Mouse (Mus musculus): ENCODE measurements around the gene Flnc.

The Flnc gene

GRCm38 (mm10) chr6:29432156-29432555 is 900 bp upstream of the Flnc start:
- DNase-seq: no peak

GRCm38 (mm10) chr6:29432676-29433037 is 399 bp upstream of the Flnc start:
- no peak for DNase-seq

GRCm38 (mm10) chr6:29433804-29434795 is 1.0 kb downstream of the Flnc start:
- DNase-seq: no peak

GRCm38 (mm10) chr6:29434911-29435691 is 2.0 kb downstream of the Flnc start:
- no peak for DNase-seq

GRCm38 (mm10) chr6:29435940-29436451 is 2.9 kb downstream of the Flnc start:
- DNase-seq: no peak

- DNase-seq: peak; percentile 46
These were observed 3.4 kb downstream of the Flnc start for GRCm38 (mm10) chr6:29436461-29436934.

- no peak for DNase-seq
These were observed 6.2 kb downstream of the Flnc start for GRCm38 (mm10) chr6:29439251-29439650.

- DNase-seq: no peak
These were observed 6.7 kb downstream of the Flnc start for GRCm38 (mm10) chr6:29439789-29440188.

- DNase-seq: peak; percentile 46
These were observed 11.7 kb downstream of the Flnc start for GRCm38 (mm10) chr6:29444773-29445172.

- peak; percentile 35 for DNase-seq
These were observed 12.3 kb downstream of the Flnc start for GRCm38 (mm10) chr6:29445354-29445753.

GRCm38 (mm10) chr6:29449858-29450257 is 16.8 kb downstream of the Flnc start:
- DNase-seq: no peak

GRCm38 (mm10) chr6:29450667-29451066 is 17.6 kb downstream of the Flnc start:
- DNase-seq: no peak

- DNase-seq: no peak
These were observed 28.4 kb downstream of the Flnc start for GRCm38 (mm10) chr6:29461502-29461901.

GRCm38 (mm10) chr6:29463388-29463787 is 30.3 kb downstream of the Flnc start:
- DNase-seq: no peak

- DNase-seq: peak; percentile 94
These were observed 34.7 kb downstream of the Flnc start, which contains the start of gene Atp6v1f for GRCm38 (mm10) chr6:29467583-29468354. Gene Atp6v1f (plus strand): TSS chr6:29467718.

GRCm38 (mm10) chr6:29468851-29469250 is 35.8 kb downstream of the Flnc start:
- no peak for DNase-seq

GRCm38 (mm10) chr6:29471137-29471536 is 38.1 kb downstream of the Flnc start, which contains the start of gene Atp6v1fnb:
Gene Atp6v1fnb (plus strand): TSS chr6:29471437.
- no peak for DNase-seq

GRCm38 (mm10) chr6:29473941-29474691 is 41.1 kb downstream of the Flnc start:
- peak; percentile 78 for DNase-seq

- DNase-seq: no peak
These were observed 41.7 kb downstream of the Flnc start for GRCm38 (mm10) chr6:29474736-29475135.

- DNase-seq: no peak
These were observed 49.6 kb downstream of the Flnc start for GRCm38 (mm10) chr6:29482691-29483090.

GRCm38 (mm10) chr6:29484716-29485559 is 51.9 kb downstream of the Flnc start:
- peak; percentile 83 for DNase-seq
